ENCODE assay signal across 20 mouse cellular contexts in genomic region chr12:116586167-116586566, GRCm38 (mm10).
DNase-seq lines count a peak whose midpoint lies in the region; ATAC-seq and TF ChIP-seq lines count a peak whose summit lies in the region.
"Had no signal": no experiment of that assay in that cellular context is flagged by ENCODE, and none has a peak within 500 bp of the region (broad histone marks: within the 10 kb centered on the region; RNA-seq: fewer than 3 reads in every experiment).

No protein-coding gene starts in this region.

- no peak overlapping the region for H3K9ac ChIP-seq in lung, embryonic 14.5 days
- H3K9ac ChIP-seq in lung, postnatal 0 days (replicated peaks; ENCODE audit: low read depth) = no peak overlapping the region
- H3K9ac ChIP-seq in stomach, embryonic 15.5 days = no peak overlapping the region
- no peak overlapping the region for H3K9ac ChIP-seq in hindbrain, embryonic 13.5 days
- H3K9ac ChIP-seq: embryonic facial prominence, embryonic 13.5 days; forebrain, embryonic 12.5 days; hindbrain, embryonic 12.5 days had no signal

- no peak overlapping the region for H3K27ac ChIP-seq in lung, embryonic 14.5 days (ENCODE audit: low read depth)
- H3K27ac ChIP-seq in lung, postnatal 0 days (ENCODE audit: low read length) = no peak overlapping the region
- H3K27ac ChIP-seq in stomach, embryonic 15.5 days = peak overlapping the region; percentile 49; the same call in 1 of the 2 replicates
- no peak overlapping the region for H3K27ac ChIP-seq in hindbrain, embryonic 13.5 days
- H3K27ac ChIP-seq: embryonic facial prominence, embryonic 13.5 days; forebrain, embryonic 12.5 days; heart, embryonic 10.5 days; hindbrain, embryonic 12.5 days had no signal

- no peaks in the 10 kb centered on the region for H3K9me3 ChIP-seq in lung, embryonic 14.5 days (ENCODE audit: low read depth, low read length)
- H3K9me3 ChIP-seq in lung, postnatal 0 days (ENCODE audit: low read length) = no peaks in the 10 kb centered on the region
- H3K9me3 ChIP-seq in stomach, embryonic 15.5 days = no peaks in the 10 kb centered on the region
- H3K9me3 ChIP-seq in hindbrain, embryonic 13.5 days = no peaks in the 10 kb centered on the region
- H3K9me3 ChIP-seq: embryonic facial prominence, embryonic 13.5 days; forebrain, embryonic 12.5 days; heart, embryonic 10.5 days; hindbrain, embryonic 12.5 days had no signal

- no peak overlapping the region for H3K4me2 ChIP-seq in lung, embryonic 14.5 days
- H3K4me2 ChIP-seq in lung, postnatal 0 days (replicated peaks; ENCODE audit: low read depth, low read length) = no peak overlapping the region
- H3K4me2 ChIP-seq in stomach, embryonic 15.5 days = no peak overlapping the region
- H3K4me2 ChIP-seq in hindbrain, embryonic 13.5 days = no peak overlapping the region
- H3K4me2 ChIP-seq: embryonic facial prominence, embryonic 13.5 days; forebrain, embryonic 12.5 days; hindbrain, embryonic 12.5 days had no signal

- no peaks in the 10 kb centered on the region for H3K36me3 ChIP-seq in lung, embryonic 14.5 days (ENCODE audit: insufficient read depth)
- no peaks in the 10 kb centered on the region for H3K36me3 ChIP-seq in lung, postnatal 0 days (ENCODE audit: insufficient read depth, low read length)
- H3K36me3 ChIP-seq in stomach, embryonic 15.5 days = no peaks in the 10 kb centered on the region
- no peaks in the 10 kb centered on the region for H3K36me3 ChIP-seq in hindbrain, embryonic 13.5 days
- H3K36me3 ChIP-seq: embryonic facial prominence, embryonic 13.5 days; forebrain, embryonic 12.5 days; heart, embryonic 10.5 days; hindbrain, embryonic 12.5 days had no signal

- H3K27me3 ChIP-seq in lung, embryonic 14.5 days (ENCODE audit: insufficient read depth, low read length) = no peaks in the 10 kb centered on the region
- no peaks in the 10 kb centered on the region for H3K27me3 ChIP-seq in lung, postnatal 0 days (replicated peaks; ENCODE audit: insufficient read depth, low read length)
- no peaks in the 10 kb centered on the region for H3K27me3 ChIP-seq in stomach, embryonic 15.5 days (replicated peaks)
- H3K27me3 ChIP-seq in hindbrain, embryonic 13.5 days = no peaks in the 10 kb centered on the region
- H3K27me3 ChIP-seq: embryonic facial prominence, embryonic 13.5 days; forebrain, embryonic 12.5 days; hindbrain, embryonic 12.5 days had no signal

- no peak for TF ChIP-seq CTCF in lung, embryonic 14.5 days (IDR thresholded peaks at IDR 0.05; ENCODE audit: low read depth)
- no peak for TF ChIP-seq CTCF in lung, postnatal 0 days (IDR thresholded peaks at IDR 0.05)

- peak; percentile 5 for DNase-seq in lung, embryonic 14.5 days
- DNase-seq in lung, postnatal 14 days = no peak
- DNase-seq in lung, postnatal 0 days (ENCODE audit: low spot score) = peak; percentile 48
- DNase-seq in embryo, embryonic 11 days = no peak
- DNase-seq in cerebellum, adult 9-10 months = no peak
- DNase-seq: adrenal gland, adult 8-10 months; adrenal gland, postnatal 36 days; cerebellum, adult 2 months; cerebellum, postnatal 25 days; gastrocnemius, postnatal 10 days; heart, adult 18-20 months; heart, postnatal 10 days; heart, postnatal 4 days had no signal

- peak; percentile 28; the same call in 1 of the 2 replicates for ATAC-seq in lung, embryonic 14.5 days (ENCODE audit: insufficient read depth)
- no peak for ATAC-seq in lung, postnatal 0 days
- peak; percentile 80 for ATAC-seq in stomach, embryonic 15.5 days (ENCODE audit: insufficient read depth, low FRiP score, low read depth)
- ATAC-seq in hindbrain, embryonic 13.5 days (ENCODE audit: low FRiP score) = no peak
- ATAC-seq: forebrain, embryonic 16.5 days had no signal

- no peaks in the 10 kb centered on the region for H3K4me1 ChIP-seq in lung, embryonic 14.5 days (ENCODE audit: insufficient read depth)
- no peaks in the 10 kb centered on the region for H3K4me1 ChIP-seq in lung, postnatal 0 days (ENCODE audit: insufficient read depth, low read depth, low read length)
- H3K4me1 ChIP-seq in stomach, embryonic 15.5 days = peaks cover 8% of the 10 kb centered on the region
- peaks cover 13% of the 10 kb centered on the region for H3K4me1 ChIP-seq in hindbrain, embryonic 13.5 days (replicated peaks)
- H3K4me1 ChIP-seq: embryonic facial prominence, embryonic 13.5 days had no signal

- no peak for TF ChIP-seq EP300 in lung, postnatal 0 days (IDR thresholded peaks at IDR 0.05)

- no peak overlapping the region for H3K4me3 ChIP-seq in lung, embryonic 14.5 days (ENCODE audit: low read depth, low read length)
- H3K4me3 ChIP-seq in lung, postnatal 0 days (ENCODE audit: low read depth, low read length) = no peak overlapping the region
- H3K4me3 ChIP-seq in stomach, embryonic 15.5 days (replicated peaks) = no peak overlapping the region
- no peak overlapping the region for H3K4me3 ChIP-seq in hindbrain, embryonic 13.5 days
- H3K4me3 ChIP-seq: embryonic facial prominence, embryonic 13.5 days; forebrain, embryonic 12.5 days; heart, embryonic 10.5 days; hindbrain, embryonic 12.5 days had no signal

- 44% methylated on average over 2 of the region's 2 CpGs for WGBS in lung, embryonic 14.5 days
- WGBS in lung, postnatal 0 days = 48% methylated on average over 2 of the region's 2 CpGs
- 63% methylated on average over 2 of the region's 2 CpGs for WGBS in stomach, embryonic 15.5 days
- WGBS in hindbrain, embryonic 13.5 days = 92% methylated on average over 2 of the region's 2 CpGs

Comparison
In these comparisons a context has a peak if more than half of its experiments do, and no peak if none do; other contexts are left out.
1. ATAC-seq: peak in lung, embryonic 14.5 days (single experiment) and stomach, embryonic 15.5 days (single experiment); none in lung, postnatal 0 days (single experiment) and hindbrain, embryonic 13.5 days (single experiment).
2. DNase-seq: peak in lung, embryonic 14.5 days (single experiment) and lung, postnatal 0 days (single experiment); none in lung, postnatal 14 days (single experiment), embryo, embryonic 11 days (single experiment) and cerebellum, adult 9-10 months (single experiment).